Mouse (Mus musculus) ES-Bruce4 (cell line): ENCODE data around the gene Tmem110. TPM values are rescaled to one million over a fixed set of nuclear protein-coding genes. Genes with fewer than 3 reads are reported as not detected.

ENCODE experiments used
- H3K27ac ChIP-seq: 2 replicates; pipeline ENCODE4 v1.5.1; 2012; ENCODE audit warnings: low read length, inconsistent platforms; ENCODE audit not compliant: insufficient read depth
- H3K27me3 ChIP-seq: 2 replicates; pipeline ENCODE4 v1.6.1; 2012; ENCODE audit warnings: mild to moderate bottlenecking, low read length, inconsistent platforms; ENCODE audit not compliant: control insufficient read depth, poor library complexity, insufficient read depth, severe bottlenecking
- H3K36me3 ChIP-seq: 2 replicates; pipeline ENCODE4 v1.6.1; 2012; ENCODE audit warnings: inconsistent platforms, mild to moderate bottlenecking, low read length, moderate library complexity; ENCODE audit not compliant: control insufficient read depth, poor library complexity, insufficient read depth, severe bottlenecking
- H3K4me1 ChIP-seq: one replicate; pipeline ENCODE4 v1.8.1; 2011; ENCODE audit warnings: low read length; ENCODE audit not compliant: control insufficient read depth, insufficient read depth
- H3K4me3 ChIP-seq: 2 replicates; pipeline ENCODE4 v1.5.1; 2011; ENCODE audit warnings: low read depth, mild to moderate bottlenecking, low read length
- H3K9ac ChIP-seq: 2 replicates; pipeline ENCODE4 v1.6.1; 2012; ENCODE audit warnings: low read depth, mild to moderate bottlenecking, inconsistent platforms; ENCODE audit not compliant: poor library complexity, severe bottlenecking
- H3K9me3 ChIP-seq: replicated peaks from 2 replicates; pipeline ENCODE4 v1.6.1; 2012; ENCODE audit warnings: mild to moderate bottlenecking, low read length, inconsistent platforms; ENCODE audit not compliant: control insufficient read depth, poor library complexity, insufficient read depth, severe bottlenecking
- CTCF ChIP-seq: IDR thresholded peaks from one replicate; pipeline ENCODE4 v1.8.1; 2011; ENCODE audit warnings: low read depth, low read length
- EP300 ChIP-seq: IDR thresholded peaks from 2 replicates; pipeline ENCODE4 v1.6.1; 2011; ENCODE audit warnings: low read depth, low read length; ENCODE audit not compliant: insufficient read depth
- POLR2A ChIP-seq: IDR thresholded peaks from one replicate; pipeline ENCODE4 v1.8.1; 2011; ENCODE audit warnings: low read length; ENCODE audit not compliant: insufficient read depth
- polyA plus RNA-seq: library from polyadenylated mRNA; stranded (reverse); fragments of >200 nt; gene quantifications from 2 replicates; pipeline ENCODE4 v1.2.4, GENCODE M21; 2011; ENCODE audit warnings: low read depth; ENCODE audit not compliant: missing spikeins, insufficient read depth, insufficient read length

The Tmem110 gene
- polyA plus RNA-seq, 1 experiment = 18.1 TPM

GRCm38 (mm10) chr14:30880811-30881717, 55.7 kb downstream of the Tmem110 start:
- no peak overlapping the region for H3K9ac ChIP-seq
- no peaks in the 10 kb centered on the region for H3K27me3 ChIP-seq
- H3K4me1 ChIP-seq = peaks cover 2% of the 10 kb centered on the region
- H3K9me3 ChIP-seq = no peaks in the 10 kb centered on the region
- H3K27ac ChIP-seq = no peak overlapping the region
- H3K36me3 ChIP-seq = no peaks in the 10 kb centered on the region
- no peak overlapping the region for H3K4me3 ChIP-seq
- TF ChIP-seq POLR2A (no peak), CTCF (no peak), EP300 (no peak)

DNA sequence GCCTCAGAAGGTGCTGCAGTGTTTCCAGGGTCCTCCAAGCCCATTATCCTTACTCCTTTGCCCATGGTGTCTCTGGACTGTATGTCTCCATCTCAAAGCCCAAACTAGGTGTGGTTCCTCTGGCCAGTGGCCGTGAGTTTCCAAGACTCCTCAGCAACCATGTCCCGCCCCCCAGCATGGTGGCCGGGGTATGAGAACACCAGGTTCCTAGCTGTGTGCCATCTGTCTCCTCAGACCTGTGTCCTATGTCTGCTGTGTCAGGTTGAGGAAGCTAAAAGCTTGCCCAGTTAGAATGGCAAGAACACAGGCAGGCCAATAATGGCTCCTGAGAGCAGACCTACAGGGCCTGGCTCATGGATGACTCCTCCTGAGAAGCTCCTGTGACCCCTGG, 56.3 kb downstream of the Tmem110 start:
- Histone ChIP-seq H3K27me3 (no peaks in the 10 kb centered on the region), H3K4me3 (no peak overlapping the region), H3K36me3 (no peaks in the 10 kb centered on the region), H3K9me3 (no peaks in the 10 kb centered on the region), H3K4me1 (peaks cover 2% of the 10 kb centered on the region), H3K9ac (no peak overlapping the region), H3K27ac (no peak overlapping the region)
- TF ChIP-seq CTCF = peak; percentile 4
- no peak for TF ChIP-seq EP300

DNA sequence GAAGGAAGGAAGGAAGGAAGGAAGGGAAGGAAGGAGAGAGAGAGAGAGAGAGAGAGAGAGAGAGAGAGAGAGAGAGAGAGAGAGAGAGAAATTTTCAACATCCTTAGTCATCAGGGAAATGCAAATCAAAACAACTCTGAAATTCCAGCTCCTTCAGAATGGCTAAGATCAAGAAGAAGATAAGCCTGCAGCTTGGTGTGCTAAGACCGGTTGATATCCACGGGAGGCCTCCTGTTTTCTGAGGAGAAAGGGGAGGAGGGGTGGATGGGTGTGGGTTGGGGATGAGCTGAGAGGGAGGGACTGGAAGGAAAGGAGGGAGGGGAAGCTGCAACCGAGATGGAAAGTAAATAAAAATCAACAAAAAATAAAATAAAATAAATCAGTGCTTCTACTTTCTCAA, 59.9 kb downstream of the Tmem110 start:
- no peaks in the 10 kb centered on the region for H3K36me3 ChIP-seq
- H3K4me3 ChIP-seq = no peak overlapping the region
- TF ChIP-seq POLR2A (no peak), CTCF (no peak), EP300 (no peak)
- no peaks in the 10 kb centered on the region for H3K27me3 ChIP-seq
- H3K27ac ChIP-seq = no peak overlapping the region
- no peaks in the 10 kb centered on the region for H3K9me3 ChIP-seq
- peaks cover 2% of the 10 kb centered on the region for H3K4me1 ChIP-seq
- no peak overlapping the region for H3K9ac ChIP-seq

- no peak within 1 kb of the TSS for H3K4me3 ChIP-seq
- peaks cover 2% of the 10 kb centered on the region for H3K4me1 ChIP-seq
- TF ChIP-seq POLR2A (no peak), EP300 (no peak), CTCF (no peak)
- H3K9me3 ChIP-seq = no peaks in the 10 kb centered on the region
- no peak within 1 kb of the TSS for H3K27ac ChIP-seq
- no peaks in the 10 kb centered on the region for H3K27me3 ChIP-seq
- H3K36me3 ChIP-seq = no peaks in the 10 kb centered on the region
- H3K9ac ChIP-seq = no peak within 1 kb of the TSS
Observed at GRCm38 (mm10) chr14:30886204-30886603, 60.8 kb downstream of the Tmem110 start, which contains the start of gene Itih4. TSS of gene Itih4 (plus strand) at chr14:30886476.

GRCm38 (mm10) chr14:30888271-30888732, 62.9 kb downstream of the Tmem110 start:
- peaks cover 2% of the 10 kb centered on the region for H3K4me1 ChIP-seq
- H3K36me3 ChIP-seq = no peaks in the 10 kb centered on the region
- TF ChIP-seq POLR2A (no peak), EP300 (no peak), CTCF (peak; percentile 53)
- H3K9ac ChIP-seq = no peak overlapping the region
- H3K9me3 ChIP-seq = no peaks in the 10 kb centered on the region
- no peak overlapping the region for H3K4me3 ChIP-seq
- no peak overlapping the region for H3K27ac ChIP-seq
- no peaks in the 10 kb centered on the region for H3K27me3 ChIP-seq

GRCm38 (mm10) chr14:30899972-30900371, 74.6 kb downstream of the Tmem110 start:
- H3K27me3 ChIP-seq = no peaks in the 10 kb centered on the region
- TF ChIP-seq POLR2A (no peak), CTCF (no peak), EP300 (no peak)
- no peaks in the 10 kb centered on the region for H3K36me3 ChIP-seq
- H3K27ac ChIP-seq = no peak overlapping the region
- no peak overlapping the region for H3K4me3 ChIP-seq
- H3K4me1 ChIP-seq = no peaks in the 10 kb centered on the region
- no peaks in the 10 kb centered on the region for H3K9me3 ChIP-seq
- H3K9ac ChIP-seq = no peak overlapping the region
